Mouse (Mus musculus) Patski (cell line): ENCODE measurements around the gene Lrrc39. TPM values are rescaled to one million over a fixed set of nuclear protein-coding genes. Genes with fewer than 3 reads are reported as not detected.

Experiments used
- ATAC-seq: fragments of 100-300 bp; one replicate; pipeline ENCODE4 v1.8.0; 2021
- CTCF ChIA-PET: fragments of 350-600 bp; sonication (Branson Sonifier 250); formaldehyde crosslinking; loops from one replicate; lab custom pipeline; 2022; ENCODE audit warnings: inconsistent platforms; lab: Charles Lee
- POLR2A ChIA-PET: fragments of 350-600 bp; sonication (Branson Sonifier 250); formaldehyde crosslinking; loops from one replicate; lab custom pipeline; 2022; ENCODE audit warnings: antibody characterized with exemption, inconsistent platforms; lab: Charles Lee
- DNase-seq: peaks from one replicate; pipeline ENCODE4 v3.0.0-alpha.2; 2011; ENCODE audit warnings: low read depth, low spot score
- H3K27me3 ChIP-seq: fragments of 371-371 bp; one replicate; pipeline ENCODE4 v1.5.1; 2021
- CTCF ChIP-seq: fragments of 100-300 bp; IDR thresholded peaks from one replicate; pipeline ENCODE4 v1.5.1; 2021
- in situ Hi-C: fragments of 300-500 bp; cut with MboI; formaldehyde crosslinking; loops from 3 replicates; pipeline ENCODE4 v1.11.1; 2018; ENCODE audit warnings: low pct_unique_long_range_greater_than_20kb, mixed read lengths
- polyA plus RNA-seq: library from polyadenylated mRNA; unstranded; gene quantifications from one replicate; pipeline ENCODE4 v1.2.3, GENCODE M21; 2021

The Lrrc39 gene
- polyA plus RNA-seq, 1 experiment from 2014 or later = 0.26 TPM

GRCm38 (mm10) chr3:116601781-116602180, 39.0 kb downstream of the Lrrc39 start:
- ATAC-seq = no peak

GRCm38 (mm10) chr3:116604570-116604969, 41.8 kb downstream of the Lrrc39 start:
- in situ Hi-C loops = no loop called here
- DNase-seq = no peak
- ATAC-seq = no peak
- TF ChIP-seq CTCF = no peak
- POLR2A ChIA-PET = no interaction called here
- CTCF ChIA-PET = interaction anchor here (0.9 to 4.8 kb wide), 9 partner anchors 10 to 146 kb away, joined by 3 to 22 read pairs (median 3); partner anchors contain the start of genes Sass6 and Trmt13
- no peaks in the 10 kb centered on the region for H3K27me3 ChIP-seq

More at GRCm38 (mm10) chr3:116601781-116602180, 39.0 kb downstream of the Lrrc39 start:
- no peak for TF ChIP-seq CTCF
- H3K27me3 ChIP-seq = no peaks in the 10 kb centered on the region
- CTCF ChIA-PET = interaction anchor here (1.0 to 4.8 kb wide), 7 partner anchors 13 to 234 kb away, joined by 3 to 22 read pairs (median 4); partner anchors contain the start of gene Trmt13
- in situ Hi-C loops = no loop called here
- no peak for DNase-seq
- POLR2A ChIA-PET = no interaction called here

- H3K27me3 ChIP-seq = no peaks in the 10 kb centered on the region
- POLR2A ChIA-PET = no interaction called here
- CTCF ChIA-PET = interaction anchor here (0.9 to 2.4 kb wide), 11 partner anchors 10 to 137 kb away, joined by 3 to 10 read pairs (median 4); partner anchors contain the start of gene Sass6
- DNase-seq (no peak), ATAC-seq (peak; percentile 83)
- in situ Hi-C loops = no loop called here
- no peak for TF ChIP-seq CTCF
These were observed 51.6 kb downstream of the Lrrc39 start, which contains the start of gene Trmt13 for GRCm38 (mm10) chr3:116614295-116614892. TSS of gene Trmt13 (minus strand) at chr3:116614587.

GRCm38 (mm10) chr3:116615318-116616068, 52.7 kb downstream of the Lrrc39 start:
- POLR2A ChIA-PET = no interaction called here
- no peak for TF ChIP-seq CTCF
- no peak for ATAC-seq
- H3K27me3 ChIP-seq = no peaks in the 10 kb centered on the region
- CTCF ChIA-PET = interaction anchor here (0.7 to 2.4 kb wide), 9 partner anchors 11 to 311 kb away, joined by 3 to 10 read pairs (median 3); partner anchors contain the start of gene Sass6
- DNase-seq = no peak
- in situ Hi-C loops = no loop called here

GRCm38 (mm10) chr3:116618855-116619254, 56.1 kb downstream of the Lrrc39 start:
- TF ChIP-seq CTCF = no peak
- POLR2A ChIA-PET = interaction anchor here (0.5 to 0.6 kb wide), 3 partner anchors 31 to 298 kb away, joined by 3 to 6 read pairs (median 3); no protein-coding TSS in a partner anchor
- in situ Hi-C loops = no loop called here

GRCm38 (mm10) chr3:116620636-116621370, 58.0 kb downstream of the Lrrc39 start:
- DNase-seq = no peak
- in situ Hi-C loops = no loop called here
- no peak for ATAC-seq
- TF ChIP-seq CTCF = no peak
- CTCF ChIA-PET = interaction anchor here (0.8 to 4.0 kb wide), 6 partner anchors 9 to 289 kb away, joined by 3 to 22 read pairs (median 5); no protein-coding TSS in a partner anchor
- POLR2A ChIA-PET = no interaction called here
- H3K27me3 ChIP-seq = no peaks in the 10 kb centered on the region

More at GRCm38 (mm10) chr3:116618855-116619254, 56.1 kb downstream of the Lrrc39 start:
- H3K27me3 ChIP-seq = no peaks in the 10 kb centered on the region
- ATAC-seq (no peak), DNase-seq (no peak)
- CTCF ChIA-PET = interaction anchor here (0.8 to 1.8 kb wide), 4 partner anchors 9 to 41 kb away, joined by 3 to 7 read pairs (median 4); no protein-coding TSS in a partner anchor

DNA sequence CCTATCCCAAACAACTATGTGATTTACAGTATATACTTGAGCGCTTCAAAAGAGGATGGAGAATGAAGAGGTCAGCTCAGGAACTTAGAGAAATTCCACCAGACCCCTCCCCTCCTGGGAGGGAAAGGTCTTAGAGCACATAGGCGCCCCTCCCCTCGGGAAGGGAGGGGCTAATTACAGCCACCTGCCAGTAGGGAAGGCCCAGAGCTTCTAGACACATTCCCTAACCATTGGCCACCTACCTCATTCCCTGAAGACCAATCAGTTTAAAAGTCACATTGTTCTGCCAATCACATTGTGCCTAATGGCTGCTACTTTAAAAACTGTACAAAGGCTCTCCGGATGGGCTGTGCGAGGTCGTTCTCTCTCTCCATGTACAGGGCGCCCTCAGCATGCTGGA, 59.9 kb downstream of the Lrrc39 start:
- in situ Hi-C loops = no loop called here
- H3K27me3 ChIP-seq = no peaks in the 10 kb centered on the region
- DNase-seq (no peak), ATAC-seq (no peak)
- ChIA-PET POLR2A (no interaction called here), CTCF (interaction anchor here (0.7 to 4.0 kb wide), 3 partner anchors 12 to 290 kb away, joined by 3 to 22 read pairs (median 3); no protein-coding TSS in a partner anchor)
- no peak for TF ChIP-seq CTCF

- TF ChIP-seq CTCF = no peak
- POLR2A ChIA-PET = no interaction called here
- DNase-seq (no peak), ATAC-seq (no peak)
- CTCF ChIA-PET = interaction anchor here (1.0 to 3.7 kb wide), 9 partner anchors 9 to 118 kb away, joined by 3 to 11 read pairs (median 4); partner anchors contain the start of gene Trmt13
- in situ Hi-C loops = no loop called here
- no peaks in the 10 kb centered on the region for H3K27me3 ChIP-seq
These were observed 68.7 kb downstream of the Lrrc39 start for GRCm38 (mm10) chr3:116631459-116631858.

Other genes with a start within 250 kb of the Lrrc39 start
- gene Cdc14a, start 138.9 kb upstream of the Lrrc39 start, polyA plus RNA-seq = 7.1 TPM
- gene Rtca, start 54.8 kb upstream of the Lrrc39 start, polyA plus RNA-seq = 101 TPM
- 60.5 TPM for gene Dbt, start 49.9 kb upstream of the Lrrc39 start, polyA plus RNA-seq
- 11.7 TPM for gene Sass6, start 32.0 kb downstream of the Lrrc39 start, polyA plus RNA-seq
- gene Trmt13, start 51.6 kb downstream of the Lrrc39 start, polyA plus RNA-seq = 26.4 TPM
- 84.1 TPM for gene Mfsd14a, start 99.7 kb downstream of the Lrrc39 start, polyA plus RNA-seq
- 2.6 TPM for gene Gm43191, start 118.3 kb downstream of the Lrrc39 start, polyA plus RNA-seq
- 44.0 TPM for gene Slc35a3, start 149.9 kb downstream of the Lrrc39 start, polyA plus RNA-seq
- gene Agl, start 245.2 kb downstream of the Lrrc39 start, polyA plus RNA-seq = 44.8 TPM